Mouse (Mus musculus): Measurements from ENCODE around the gene Fer. TPM values are rescaled to one million over a fixed set of nuclear protein-coding genes. Genes with fewer than 3 reads are reported as not detected.

The Fer gene
- total RNA-seq, 2 experiments from 2014 or later = 29.8 to 31.1 TPM

- DNase-seq (ENCODE audit: low spot score in 2 of 2) = no peak
- intact Hi-C loops (cut with DNase I) = no loop called here
These were observed 259.7 kb downstream of the Fer start for GRCm38 (mm10) chr17:64122556-64122955.

GRCm38 (mm10) chr17:64123732-64124131 is 260.9 kb downstream of the Fer start:
- no peak for DNase-seq (ENCODE audit: low spot score in 2 of 2)
- intact Hi-C loops (cut with DNase I) = no loop called here

- intact Hi-C loops (cut with DNase I) = no loop called here
- no peak for DNase-seq (ENCODE audit: low spot score in 2 of 2)
These were observed 264.0 kb downstream of the Fer start for GRCm38 (mm10) chr17:64126904-64127303.

- DNase-seq (ENCODE audit: low spot score in 2 of 2) = no peak
These were observed 266.9 kb downstream of the Fer start for GRCm38 (mm10) chr17:64129750-64130149.

GRCm38 (mm10) chr17:64130356-64130755 is 267.5 kb downstream of the Fer start:
- intact Hi-C loops (cut with DNase I) = no loop called here
- peak; percentile 65 to 86 for DNase-seq (ENCODE audit: low spot score in 2 of 2)

More at GRCm38 (mm10) chr17:64129750-64130149, 266.9 kb downstream of the Fer start:
- intact Hi-C loops (cut with DNase I) = no loop called here

GRCm38 (mm10) chr17:64132183-64132582 is 269.3 kb downstream of the Fer start:
- intact Hi-C loops (cut with DNase I) = no loop called here
- no peak for DNase-seq (ENCODE audit: low spot score in 2 of 2)

GRCm38 (mm10) chr17:64135941-64136650 is 273.2 kb downstream of the Fer start:
- no peak for DNase-seq (ENCODE audit: low spot score in 2 of 2)
- intact Hi-C loops (cut with DNase I) = no loop called here

GRCm38 (mm10) chr17:64138036-64138717 is 275.3 kb downstream of the Fer start:
- DNase-seq (ENCODE audit: low spot score in 2 of 2) = no peak
- intact Hi-C loops (cut with DNase I) = no loop called here

GRCm38 (mm10) chr17:64139231-64139915 is 276.5 kb downstream of the Fer start:
- intact Hi-C loops (cut with DNase I) = no loop called here
- DNase-seq (ENCODE audit: low spot score in 2 of 2) = peak in 1 of 2 experiments; percentile 36

GRCm38 (mm10) chr17:64140063-64140850 is 277.4 kb downstream of the Fer start:
- DNase-seq (ENCODE audit: low spot score in 2 of 2) = no peak

GRCm38 (mm10) chr17:64141856-64142255 is 279.0 kb downstream of the Fer start:
- DNase-seq (ENCODE audit: low spot score in 2 of 2) = no peak
- intact Hi-C loops (cut with DNase I) = no loop called here

More at GRCm38 (mm10) chr17:64140063-64140850, 277.4 kb downstream of the Fer start:
- intact Hi-C loops (cut with DNase I) = no loop called here

- intact Hi-C loops (cut with DNase I) = no loop called here
- no peak for DNase-seq (ENCODE audit: low spot score in 2 of 2)
These were observed 283.5 kb downstream of the Fer start for GRCm38 (mm10) chr17:64146409-64146808.

- DNase-seq (ENCODE audit: low spot score in 2 of 2) = no peak
- intact Hi-C loops (cut with DNase I) = no loop called here
These were observed 287.9 kb downstream of the Fer start for GRCm38 (mm10) chr17:64150717-64151116.

GRCm38 (mm10) chr17:64167731-64168130 is 304.9 kb downstream of the Fer start:
- DNase-seq (ENCODE audit: low spot score in 2 of 2) = no peak
- intact Hi-C loops (cut with DNase I) = no loop called here

- intact Hi-C loops (cut with DNase I) = no loop called here
- DNase-seq (ENCODE audit: low spot score in 2 of 2) = no peak
These were observed 307.2 kb downstream of the Fer start for GRCm38 (mm10) chr17:64170019-64170418.

- intact Hi-C loops (cut with DNase I) = no loop called here
- DNase-seq (ENCODE audit: low spot score in 2 of 2) = no peak
These were observed 309.6 kb downstream of the Fer start for GRCm38 (mm10) chr17:64172474-64172873.

- DNase-seq (ENCODE audit: low spot score in 2 of 2) = no peak
- intact Hi-C loops (cut with DNase I) = no loop called here
These were observed 317.7 kb downstream of the Fer start for GRCm38 (mm10) chr17:64180546-64180945.

GRCm38 (mm10) chr17:64181291-64181690 is 318.4 kb downstream of the Fer start:
- DNase-seq (ENCODE audit: low spot score in 2 of 2) = no peak
- intact Hi-C loops (cut with DNase I) = no loop called here

- intact Hi-C loops (cut with DNase I) = no loop called here
- no peak for DNase-seq (ENCODE audit: low spot score in 2 of 2)
These were observed 319.7 kb downstream of the Fer start for GRCm38 (mm10) chr17:64182599-64182998.

GRCm38 (mm10) chr17:64183196-64183595 is 320.3 kb downstream of the Fer start:
- intact Hi-C loops (cut with DNase I) = no loop called here
- peak; percentile 12 to 15 for DNase-seq (ENCODE audit: low spot score in 2 of 2)
